Mouse (Mus musculus): ENCODE data around the gene Mum1. TPM values are rescaled to one million over a fixed set of nuclear protein-coding genes. Genes with fewer than 3 reads are reported as not detected.
A peak's percentile ranks its signal among the peaks of the same experiment; 100 is the strongest.
"Not testable (repeated sequence)": the region's sequence is repeated elsewhere in the genome, so short reads cannot be mapped to it uniquely, and the experiment has no call there.

The Mum1 gene
- polyA plus RNA-seq, 1 experiment = 27.2 TPM

DNA sequence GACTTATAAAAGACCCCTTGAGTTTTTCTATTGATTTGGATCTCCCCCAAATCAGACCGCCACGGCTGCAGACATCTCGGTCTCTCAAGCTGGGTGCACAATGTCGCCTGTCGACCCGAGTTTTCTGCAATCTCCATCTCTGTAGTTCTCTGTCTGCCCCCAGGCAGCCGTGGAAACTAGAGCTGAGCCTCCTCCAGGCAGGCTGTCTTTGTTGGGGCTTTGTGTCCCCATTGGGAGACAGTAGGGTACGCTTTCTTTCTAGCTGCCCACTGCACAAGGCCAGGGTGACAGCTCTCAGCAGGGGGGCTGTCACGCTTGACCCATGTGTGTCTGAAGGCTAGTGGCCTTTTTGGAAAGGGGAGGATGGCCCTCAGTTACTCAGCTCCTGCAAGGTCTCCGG is 18.6 kb upstream of the Mum1 start:
- H3K4me3 ChIP-seq (ENCODE audit: insufficient read depth, low read length) = no peak overlapping the region
- no peak overlapping the region for H3K27ac ChIP-seq (ENCODE audit: insufficient read depth, low read depth, low read length)
- no peak for TF ChIP-seq POLR2A (IDR thresholded peaks at IDR 0.05; ENCODE audit: borderline replicate concordance, low read depth, low read length)
- no peak for TF ChIP-seq CTCF (IDR thresholded peaks at IDR 0.05; ENCODE audit: low read depth, low read length)
- peaks cover 10% of the 10 kb centered on the region for H3K4me1 ChIP-seq (ENCODE audit: control insufficient read depth, insufficient read depth, low read length)

- TF ChIP-seq POLR2A (IDR thresholded peaks at IDR 0.05; ENCODE audit: borderline replicate concordance, low read depth, low read length) (no peak), CTCF (IDR thresholded peaks at IDR 0.05; ENCODE audit: low read depth, low read length) (no peak)
- no peak overlapping the region for H3K27ac ChIP-seq (ENCODE audit: insufficient read depth, low read depth, low read length)
These were observed 18.0 kb upstream of the Mum1 start for GRCm38 (mm10) chr10:80208248-80208647.

DNA sequence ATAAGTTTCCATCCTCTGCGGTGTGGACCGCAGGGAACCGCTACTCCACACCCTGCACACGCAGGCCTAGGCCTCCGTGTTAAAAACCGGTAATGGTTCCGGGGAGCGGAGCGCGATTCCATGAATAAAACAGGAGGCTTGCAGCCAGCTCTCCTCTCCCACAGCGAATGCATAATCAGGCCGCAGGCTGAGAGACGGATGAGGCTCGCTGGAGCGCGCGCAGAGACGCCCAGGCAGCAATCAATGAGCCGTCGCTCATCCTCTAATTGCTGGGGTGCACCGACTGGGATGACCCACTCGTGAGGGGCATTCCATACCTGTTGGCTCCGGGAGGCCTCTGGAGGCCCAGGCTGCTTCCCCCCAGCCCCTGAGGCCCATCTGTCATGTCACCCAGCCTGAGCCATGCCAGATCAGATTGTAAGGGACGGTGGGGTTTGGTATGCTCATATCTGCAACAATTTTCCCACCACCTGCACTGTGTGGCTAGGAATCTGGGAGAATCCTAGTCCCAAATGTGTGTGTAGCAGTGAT is 17.3 kb upstream of the Mum1 start:
- no peak overlapping the region for H3K4me3 ChIP-seq (ENCODE audit: insufficient read depth, low read length)
- TF ChIP-seq CTCF (IDR thresholded peaks at IDR 0.05; ENCODE audit: low read depth, low read length) = no peak
- no peak for TF ChIP-seq POLR2A (IDR thresholded peaks at IDR 0.05; ENCODE audit: borderline replicate concordance, low read depth, low read length)
- H3K27ac ChIP-seq (ENCODE audit: insufficient read depth, low read depth, low read length) = no peak overlapping the region
- H3K4me1 ChIP-seq (ENCODE audit: control insufficient read depth, insufficient read depth, low read length) = peaks cover 8% of the 10 kb centered on the region

More at GRCm38 (mm10) chr10:80208248-80208647, 18.0 kb upstream of the Mum1 start:
- Histone ChIP-seq H3K4me1 (ENCODE audit: control insufficient read depth, insufficient read depth, low read length) (peaks cover 10% of the 10 kb centered on the region), H3K4me3 (ENCODE audit: insufficient read depth, low read length) (no peak overlapping the region)

DNA sequence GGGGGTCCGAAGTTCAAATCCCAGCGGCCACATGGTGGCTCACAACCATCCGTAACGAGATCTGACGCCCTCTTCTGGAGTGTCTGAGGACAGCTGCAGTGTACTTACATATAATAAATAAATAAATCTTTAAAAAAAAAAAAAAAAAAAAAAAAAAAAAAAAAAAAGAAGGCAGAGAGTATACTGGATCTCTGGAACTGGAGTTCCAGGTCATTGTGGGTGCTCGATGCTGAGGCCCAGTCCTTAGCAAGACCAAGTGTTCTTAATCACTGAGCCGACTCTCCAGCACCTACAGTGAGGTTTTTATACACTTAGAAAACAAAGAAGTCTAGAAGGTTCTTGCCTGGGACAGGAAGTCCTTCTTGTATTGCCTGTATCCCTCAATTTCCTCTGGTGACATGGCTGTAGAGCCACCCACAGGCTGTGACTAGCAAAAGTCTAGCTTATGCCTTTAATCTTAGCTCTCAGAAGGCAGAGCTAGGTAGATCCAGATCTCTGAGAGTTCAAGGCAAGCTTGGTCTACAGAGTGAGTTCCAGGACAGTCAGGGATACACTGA is 14.6 kb upstream of the Mum1 start:
- H3K4me1 ChIP-seq (ENCODE audit: control insufficient read depth, insufficient read depth, low read length) = peaks cover 25% of the 10 kb centered on the region
- H3K27ac ChIP-seq (ENCODE audit: insufficient read depth, low read depth, low read length); H3K4me3 ChIP-seq (ENCODE audit: insufficient read depth, low read length): not testable (repeated sequence)

GRCm38 (mm10) chr10:80215048-80215772 is 11.0 kb upstream of the Mum1 start:
- Histone ChIP-seq H3K4me3 (ENCODE audit: insufficient read depth, low read length) (peak overlapping the region; percentile 12; the same call in 1 of the 2 replicates), H3K27ac (ENCODE audit: insufficient read depth, low read depth, low read length) (peak overlapping the region; percentile 79), H3K4me1 (ENCODE audit: control insufficient read depth, insufficient read depth, low read length) (peaks cover 27% of the 10 kb centered on the region)
- no peak for TF ChIP-seq POLR2A (IDR thresholded peaks at IDR 0.05; ENCODE audit: borderline replicate concordance, low read depth, low read length)
- no peak for TF ChIP-seq CTCF (IDR thresholded peaks at IDR 0.05; ENCODE audit: low read depth, low read length)

DNA sequence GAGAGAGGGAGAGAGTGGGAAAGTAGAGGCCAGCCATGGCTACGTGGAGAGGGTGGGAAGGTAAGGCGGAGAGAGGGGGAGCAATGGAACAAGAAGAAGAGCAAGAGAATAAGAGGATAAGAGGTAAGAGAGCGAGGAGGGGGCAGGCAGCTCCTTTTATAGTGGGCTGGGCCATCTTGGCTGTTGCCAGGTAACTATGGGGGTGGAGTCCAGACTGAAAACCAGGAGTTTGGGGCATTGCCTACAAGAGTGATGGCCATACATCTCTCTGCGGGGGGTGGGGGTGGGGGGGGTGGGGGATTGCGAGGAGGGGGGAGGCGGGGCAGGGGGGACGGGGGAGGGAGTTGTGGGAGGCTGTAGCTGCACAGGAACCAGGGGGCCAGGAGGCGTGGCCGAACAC is 5.6 kb upstream of the Mum1 start:
- Histone ChIP-seq H3K4me1 (ENCODE audit: control insufficient read depth, insufficient read depth, low read length) (peaks cover 19% of the 10 kb centered on the region), H3K4me3 (ENCODE audit: insufficient read depth, low read length) (no peak overlapping the region), H3K27ac (ENCODE audit: insufficient read depth, low read depth, low read length) (no peak overlapping the region)
- TF ChIP-seq POLR2A (IDR thresholded peaks at IDR 0.05; ENCODE audit: borderline replicate concordance, low read depth, low read length) = no peak
- TF ChIP-seq CTCF (IDR thresholded peaks at IDR 0.05; ENCODE audit: low read depth, low read length) = no peak

DNA sequence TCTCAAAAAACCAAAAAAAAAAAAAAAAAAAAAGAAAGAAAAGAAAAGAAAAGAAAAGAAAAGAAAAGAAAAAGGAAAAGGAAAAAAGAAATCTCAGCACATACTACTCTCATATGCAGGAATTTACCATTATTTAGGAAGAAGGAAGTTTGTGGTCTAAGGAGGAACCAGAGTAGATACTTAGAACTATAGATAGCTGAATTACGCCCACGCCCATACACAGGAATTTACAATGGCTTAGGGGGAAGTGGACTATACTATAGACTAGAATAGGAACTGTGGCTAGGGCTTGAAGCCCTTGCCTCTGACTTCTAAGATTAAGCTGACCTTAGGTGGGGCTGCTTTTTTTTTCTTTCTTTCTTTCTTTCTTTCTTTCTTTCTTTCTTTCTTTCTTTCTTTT is 3.1 kb upstream of the Mum1 start:
- H3K4me1 ChIP-seq (ENCODE audit: control insufficient read depth, insufficient read depth, low read length) = peaks cover 23% of the 10 kb centered on the region
- H3K27ac ChIP-seq (ENCODE audit: insufficient read depth, low read depth, low read length); H3K4me3 ChIP-seq (ENCODE audit: insufficient read depth, low read length): not testable (repeated sequence)

- TF ChIP-seq POLR2A (IDR thresholded peaks at IDR 0.05; ENCODE audit: borderline replicate concordance, low read depth, low read length) (no peak), CTCF (IDR thresholded peaks at IDR 0.05; ENCODE audit: low read depth, low read length) (no peak)
- Histone ChIP-seq H3K4me1 (ENCODE audit: control insufficient read depth, insufficient read depth, low read length) (peaks cover 29% of the 10 kb centered on the region), H3K4me3 (ENCODE audit: insufficient read depth, low read length) (peak overlapping the region; percentile 56), H3K27ac (ENCODE audit: insufficient read depth, low read depth, low read length) (peak overlapping the region; percentile 39)
These were observed 191 bp upstream of the Mum1 start for GRCm38 (mm10) chr10:80226071-80226415.

GRCm38 (mm10) chr10:80227166-80227539 is 919 bp downstream of the Mum1 start:
- peaks cover 29% of the 10 kb centered on the region for H3K4me1 ChIP-seq (ENCODE audit: control insufficient read depth, insufficient read depth, low read length)

GRCm38 (mm10) chr10:80227877-80228775 is 1.9 kb downstream of the Mum1 start:
- Histone ChIP-seq H3K4me3 (ENCODE audit: insufficient read depth, low read length) (peak overlapping the region; percentile 82), H3K4me1 (ENCODE audit: control insufficient read depth, insufficient read depth, low read length) (peaks cover 29% of the 10 kb centered on the region), H3K27ac (ENCODE audit: insufficient read depth, low read depth, low read length) (peak overlapping the region; percentile 47)
- TF ChIP-seq POLR2A (IDR thresholded peaks at IDR 0.05; ENCODE audit: borderline replicate concordance, low read depth, low read length) = no peak
- no peak for TF ChIP-seq CTCF (IDR thresholded peaks at IDR 0.05; ENCODE audit: low read depth, low read length)

More at GRCm38 (mm10) chr10:80227166-80227539, 919 bp downstream of the Mum1 start:
- H3K27ac ChIP-seq (ENCODE audit: insufficient read depth, low read depth, low read length) = peak overlapping the region; percentile 32
- H3K4me3 ChIP-seq (ENCODE audit: insufficient read depth, low read length) = peak overlapping the region; percentile 82
- TF ChIP-seq POLR2A (IDR thresholded peaks at IDR 0.05; ENCODE audit: borderline replicate concordance, low read depth, low read length) = no peak
- TF ChIP-seq CTCF (IDR thresholded peaks at IDR 0.05; ENCODE audit: low read depth, low read length) = no peak
